Mouse (Mus musculus): ENCODE measurements around the gene Mylpf. TPM values are rescaled to one million over a fixed set of nuclear protein-coding genes. Genes with fewer than 3 reads are reported as not detected.
"Not testable (repeated sequence)": the region's sequence is repeated elsewhere in the genome, so short reads cannot be mapped to it uniquely, and the experiment has no call there.

Mylpf gene
- polyA plus RNA-seq, 1 experiment from 2014 or later, result 12.6 TPM

DNA sequence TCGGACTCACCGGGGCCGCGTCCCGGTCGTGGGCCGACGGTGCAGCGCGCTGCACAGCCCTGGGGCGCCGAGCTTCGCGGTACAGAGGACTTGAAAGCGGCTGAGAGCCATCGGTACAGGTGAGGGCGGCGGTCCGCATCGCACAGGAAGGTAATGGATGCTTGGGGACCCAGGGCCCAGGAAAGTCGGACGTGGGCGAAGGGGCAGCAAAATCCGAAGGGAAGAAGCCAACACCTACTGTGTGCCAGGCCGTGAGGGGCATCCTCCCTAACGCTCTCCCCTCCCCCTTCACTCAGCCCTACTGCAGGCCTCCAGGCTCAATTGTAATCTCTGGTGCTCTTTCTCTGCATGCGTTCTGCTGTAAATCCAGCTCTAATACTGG is 24.7 kb downstream of the Mylpf start:
- ATAC-seq (ENCODE audit: low FRiP score, low read depth), result peak; percentile 20
- peak overlapping the region; percentile 84 for H3K4me2 ChIP-seq (replicated peaks)
- WGBS, result under 1% methylated on average over 27 of the region's 27 CpGs
- H3K9ac ChIP-seq (replicated peaks), result peak overlapping the region; percentile 94
- peak overlapping the region; percentile 91 for H3K4me3 ChIP-seq
- no peaks in the 10 kb centered on the region for H3K9me3 ChIP-seq
- H3K27me3 ChIP-seq, result no peaks in the 10 kb centered on the region
- peaks cover 31% of the 10 kb centered on the region for H3K4me1 ChIP-seq
- peaks cover 57% of the 10 kb centered on the region for H3K36me3 ChIP-seq
- peak overlapping the region; percentile 100 for H3K27ac ChIP-seq (replicated peaks)

DNA sequence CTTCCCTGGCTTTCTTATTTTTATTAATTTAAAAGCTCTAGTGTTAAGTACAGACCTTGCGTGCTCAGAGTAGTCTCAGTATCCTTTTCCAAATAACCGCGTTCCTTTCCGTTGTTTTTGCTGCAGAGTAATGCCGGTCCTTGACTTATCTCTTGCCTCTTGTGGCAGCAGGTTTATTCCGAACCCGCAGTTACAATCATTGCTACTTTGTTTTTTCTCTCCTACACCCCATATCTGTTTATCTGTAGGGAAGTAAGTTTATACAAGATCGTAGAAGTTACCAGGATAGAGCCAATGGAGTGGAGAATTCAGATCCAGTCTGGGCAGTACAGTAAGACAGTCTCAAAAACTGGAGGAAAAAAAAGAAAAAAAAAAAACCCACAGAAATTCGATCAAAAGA is 25.1 kb downstream of the Mylpf start:
- no peak for ATAC-seq (ENCODE audit: low FRiP score, low read depth)
- peak overlapping the region; percentile 91 for H3K4me3 ChIP-seq
- H3K36me3 ChIP-seq, result peaks cover 59% of the 10 kb centered on the region
- H3K4me1 ChIP-seq, result peaks cover 31% of the 10 kb centered on the region
- 6% methylated on average over 9 of the region's 9 CpGs for WGBS
- H3K9ac ChIP-seq (replicated peaks), result peak overlapping the region; percentile 94
- H3K9me3 ChIP-seq, result no peaks in the 10 kb centered on the region
- peak overlapping the region; percentile 100 for H3K27ac ChIP-seq (replicated peaks)
- no peaks in the 10 kb centered on the region for H3K27me3 ChIP-seq
- H3K4me2 ChIP-seq (replicated peaks), result peak overlapping the region; percentile 84

GRCm38 (mm10) chr7:127234777-127235176 is 26.1 kb downstream of the Mylpf start:
- H3K27ac ChIP-seq (replicated peaks), result no peak overlapping the region
- peaks cover 58% of the 10 kb centered on the region for H3K36me3 ChIP-seq
- no peaks in the 10 kb centered on the region for H3K27me3 ChIP-seq
- H3K4me3 ChIP-seq, result peak overlapping the region; percentile 91
- peak overlapping the region; percentile 84 for H3K4me2 ChIP-seq (replicated peaks)
- 99% methylated on average over 2 of the region's 2 CpGs for WGBS
- no peak overlapping the region; the same call in 1 of the 2 replicates for H3K9ac ChIP-seq (replicated peaks)
- peaks cover 30% of the 10 kb centered on the region for H3K4me1 ChIP-seq
- no peaks in the 10 kb centered on the region for H3K9me3 ChIP-seq
- ATAC-seq (ENCODE audit: low FRiP score, low read depth), result no peak

DNA sequence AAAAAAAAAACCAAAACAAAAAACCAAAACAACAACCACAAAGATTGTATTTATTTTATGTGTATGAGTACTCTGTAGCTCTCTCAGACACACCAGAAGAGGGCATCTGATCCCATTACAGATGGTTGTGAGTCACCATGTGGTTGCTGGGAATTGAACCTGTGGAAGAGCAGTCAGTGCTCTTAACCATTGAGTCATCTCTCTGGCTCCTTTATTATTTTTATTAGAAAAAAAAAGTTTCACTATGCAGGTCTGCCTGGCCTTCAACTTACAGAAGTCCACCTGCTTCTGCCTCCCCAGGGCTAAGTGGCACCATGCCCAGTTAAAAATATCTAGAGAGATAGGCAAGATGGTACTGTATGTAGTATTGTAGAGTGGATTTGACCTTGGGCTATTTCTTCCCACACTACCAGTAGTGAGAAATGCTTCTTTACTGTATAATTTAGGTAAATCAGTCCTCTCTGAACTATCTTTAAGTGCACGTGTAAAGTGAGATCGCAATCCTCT is 34.7 kb downstream of the Mylpf start:
- H3K4me2 ChIP-seq (replicated peaks), result peak overlapping the region; percentile 78
- no peaks in the 10 kb centered on the region for H3K9me3 ChIP-seq
- peak overlapping the region; percentile 60 for H3K4me3 ChIP-seq
- no peak for ATAC-seq (ENCODE audit: low FRiP score, low read depth)
- 48% methylated on average over 2 of the region's 2 CpGs for WGBS
- peaks cover 28% of the 10 kb centered on the region for H3K4me1 ChIP-seq
- H3K27ac ChIP-seq (replicated peaks), result peak overlapping the region; percentile 83
- H3K27me3 ChIP-seq, result no peaks in the 10 kb centered on the region
- H3K9ac ChIP-seq (replicated peaks), result peak overlapping the region; percentile 82
- H3K36me3 ChIP-seq, result peaks cover 20% of the 10 kb centered on the region

GRCm38 (mm10) chr7:127243870-127244657 is 35.4 kb downstream of the Mylpf start, which contains the start of gene Zfp771:
TSS of gene Zfp771 (plus strand) at chr7:127244274.
- peak within 1 kb of the TSS; percentile 60 for H3K4me3 ChIP-seq
- peaks cover 28% of the 10 kb centered on the region for H3K4me1 ChIP-seq
- 1% methylated on average over 39 of the region's 56 CpGs for WGBS
- peak within 1 kb of the TSS; percentile 83 for H3K27ac ChIP-seq (replicated peaks)
- H3K9me3 ChIP-seq, result no peaks in the 10 kb centered on the region
- ATAC-seq (ENCODE audit: low FRiP score, low read depth), result peak; percentile 97
- H3K9ac ChIP-seq (replicated peaks), result peak within 1 kb of the TSS; percentile 82
- H3K4me2 ChIP-seq (replicated peaks), result peak within 1 kb of the TSS; percentile 78
- peaks cover 14% of the 10 kb centered on the region for H3K36me3 ChIP-seq
- H3K27me3 ChIP-seq, result no peaks in the 10 kb centered on the region

GRCm38 (mm10) chr7:127244658-127245510 is 36.2 kb downstream of the Mylpf start:
- 17% methylated on average over 24 of the region's 33 CpGs for WGBS
- no peaks in the 10 kb centered on the region for H3K27me3 ChIP-seq
- H3K9me3 ChIP-seq, result no peaks in the 10 kb centered on the region
- peak overlapping the region; percentile 82 for H3K9ac ChIP-seq (replicated peaks)
- ATAC-seq (ENCODE audit: low FRiP score, low read depth), result peak; percentile 75; the same call in 1 of the 2 replicates
- H3K4me3 ChIP-seq, result peak overlapping the region; percentile 60
- peak overlapping the region; percentile 78 for H3K4me2 ChIP-seq (replicated peaks)
- peak overlapping the region; percentile 83 for H3K27ac ChIP-seq (replicated peaks)
- peaks cover 16% of the 10 kb centered on the region for H3K36me3 ChIP-seq
- H3K4me1 ChIP-seq, result peaks cover 28% of the 10 kb centered on the region

GRCm38 (mm10) chr7:127250511-127250910 is 41.8 kb downstream of the Mylpf start:
- not testable (repeated sequence) for H3K4me3 ChIP-seq; H3K27me3 ChIP-seq; H3K4me2 ChIP-seq (replicated peaks); H3K9me3 ChIP-seq; ATAC-seq (ENCODE audit: low FRiP score, low read depth); H3K27ac ChIP-seq (replicated peaks); H3K9ac ChIP-seq (replicated peaks)
- Histone ChIP-seq H3K36me3 (peaks cover 18% of the 10 kb centered on the region), H3K4me1 (peaks cover 26% of the 10 kb centered on the region)
- 92% methylated on average over 8 of the region's 8 CpGs for WGBS

DNA sequence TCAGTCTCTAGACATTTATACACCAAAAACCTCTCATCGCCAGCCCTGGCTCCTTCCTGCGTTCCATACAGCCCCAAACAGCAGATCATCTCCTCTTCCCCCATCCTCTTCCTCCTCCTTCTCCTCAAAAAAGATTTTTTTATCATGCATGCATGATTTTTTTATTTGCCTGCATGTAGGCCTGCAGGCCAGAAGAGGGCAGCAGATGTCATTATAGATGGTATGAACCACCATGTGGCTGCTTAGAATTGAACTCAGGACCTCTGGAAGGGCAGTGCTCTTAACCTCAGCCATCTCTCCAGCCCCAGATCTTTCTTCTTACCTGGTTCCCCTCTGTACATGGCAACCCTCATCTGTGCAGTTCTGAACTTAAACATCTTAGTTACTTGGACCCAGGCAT is 43.7 kb downstream of the Mylpf start:
- no peak for ATAC-seq (ENCODE audit: low FRiP score, low read depth)
- Histone ChIP-seq H3K36me3 (peaks cover 24% of the 10 kb centered on the region), H3K9me3 (no peaks in the 10 kb centered on the region), H3K4me1 (peaks cover 13% of the 10 kb centered on the region), H3K9ac (replicated peaks) (no peak overlapping the region), H3K4me2 (replicated peaks) (no peak overlapping the region), H3K27me3 (no peaks in the 10 kb centered on the region), H3K27ac (replicated peaks) (no peak overlapping the region), H3K4me3 (no peak overlapping the region)
- WGBS, result 92% methylated on average over 2 of the region's 2 CpGs

- H3K9me3 ChIP-seq, result no peaks in the 10 kb centered on the region
- peaks cover 32% of the 10 kb centered on the region for H3K36me3 ChIP-seq
- peak overlapping the region; percentile 70 for H3K9ac ChIP-seq (replicated peaks)
- H3K27ac ChIP-seq (replicated peaks), result peak overlapping the region; percentile 89
- no peak for ATAC-seq (ENCODE audit: low FRiP score, low read depth)
- H3K27me3 ChIP-seq, result no peaks in the 10 kb centered on the region
- H3K4me2 ChIP-seq (replicated peaks), result peak overlapping the region; percentile 85
- 81% methylated on average over 6 of the region's 6 CpGs for WGBS
- H3K4me3 ChIP-seq, result peak overlapping the region; percentile 56
- peaks cover 13% of the 10 kb centered on the region for H3K4me1 ChIP-seq
These were observed 44.7 kb downstream of the Mylpf start for GRCm38 (mm10) chr7:127253341-127253740.

DNA sequence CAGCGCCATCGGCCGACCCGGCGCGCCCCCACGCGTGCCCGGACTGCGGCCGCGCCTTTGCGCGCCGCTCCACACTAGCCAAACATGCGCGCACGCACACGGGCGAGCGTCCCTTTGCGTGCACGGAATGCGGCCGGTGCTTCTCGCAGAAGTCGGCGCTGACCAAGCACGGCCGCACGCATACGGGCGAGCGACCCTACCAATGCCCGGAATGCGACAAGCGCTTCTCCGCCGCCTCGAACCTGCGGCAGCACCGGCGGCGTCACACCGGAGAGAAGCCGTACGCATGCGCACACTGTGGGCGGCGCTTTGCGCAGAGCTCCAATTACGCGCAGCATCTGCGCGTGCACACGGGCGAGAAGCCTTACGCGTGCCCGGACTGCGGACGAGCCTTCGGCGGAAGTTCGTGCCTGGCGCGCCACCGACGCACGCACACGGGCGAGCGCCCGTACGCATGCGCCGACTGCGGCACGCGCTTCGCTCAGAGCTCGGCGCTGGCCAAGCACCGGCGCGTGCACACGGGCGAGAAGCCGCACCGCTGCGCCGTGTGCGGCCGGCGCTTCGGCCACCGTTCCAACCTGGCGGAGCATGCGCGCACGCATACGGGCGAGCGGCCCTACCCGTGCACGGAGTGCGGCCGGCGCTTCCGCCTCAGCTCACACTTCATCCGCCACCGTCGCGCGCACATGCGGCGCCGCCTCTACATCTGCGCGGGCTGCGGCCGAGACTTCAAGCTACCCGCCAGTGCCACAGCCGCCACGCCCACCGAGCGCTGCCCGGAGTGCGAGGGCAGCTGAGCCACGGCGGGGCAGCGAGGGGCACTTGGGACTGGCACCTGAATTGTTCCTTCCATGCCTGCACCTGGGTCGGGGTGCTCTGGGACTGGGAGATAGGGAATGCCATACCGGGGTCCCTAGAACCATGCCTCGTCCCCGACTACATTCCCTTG is 45.4 kb downstream of the Mylpf start:
- Histone ChIP-seq H3K27me3 (no peaks in the 10 kb centered on the region), H3K27ac (replicated peaks) (peak overlapping the region; percentile 89), H3K4me3 (peak overlapping the region; percentile 56), H3K36me3 (peaks cover 35% of the 10 kb centered on the region), H3K9ac (replicated peaks) (peak overlapping the region; percentile 70), H3K9me3 (no peaks in the 10 kb centered on the region), H3K4me2 (replicated peaks) (peak overlapping the region; percentile 85), H3K4me1 (peaks cover 16% of the 10 kb centered on the region)
- WGBS, result under 1% methylated on average over 136 of the region's 136 CpGs
- peak; percentile 92 for ATAC-seq (ENCODE audit: low FRiP score, low read depth)

- no peaks in the 10 kb centered on the region for H3K27me3 ChIP-seq
- H3K4me2 ChIP-seq (replicated peaks), result peak overlapping the region; percentile 85
- H3K9ac ChIP-seq (replicated peaks), result peak overlapping the region; percentile 70
- H3K4me3 ChIP-seq, result peak overlapping the region; percentile 56
- H3K36me3 ChIP-seq, result peaks cover 27% of the 10 kb centered on the region
- H3K4me1 ChIP-seq, result peaks cover 25% of the 10 kb centered on the region
- 33% methylated on average over 4 of the region's 4 CpGs for WGBS
- ATAC-seq (ENCODE audit: low FRiP score, low read depth), result no peak
- H3K27ac ChIP-seq (replicated peaks), result peak overlapping the region; percentile 89
- no peaks in the 10 kb centered on the region for H3K9me3 ChIP-seq
These were observed 46.3 kb downstream of the Mylpf start for GRCm38 (mm10) chr7:127255008-127255407.
